Mouse (Mus musculus) urinary bladder, postnatal 25 days (tissue): ENCODE measurements around the gene Rabgef1.
A peak's percentile ranks its signal among the peaks of the same experiment; 100 is the strongest.
"Not testable (repeated sequence)": the region's sequence is repeated elsewhere in the genome, so short reads cannot be mapped to it uniquely, and the experiment has no call there.

Experiments used
- DNase-seq: peaks from one replicate; pipeline ENCODE4 v3.0.0; 2022; ENCODE audit warnings: low spot score

Rabgef1 gene

DNA sequence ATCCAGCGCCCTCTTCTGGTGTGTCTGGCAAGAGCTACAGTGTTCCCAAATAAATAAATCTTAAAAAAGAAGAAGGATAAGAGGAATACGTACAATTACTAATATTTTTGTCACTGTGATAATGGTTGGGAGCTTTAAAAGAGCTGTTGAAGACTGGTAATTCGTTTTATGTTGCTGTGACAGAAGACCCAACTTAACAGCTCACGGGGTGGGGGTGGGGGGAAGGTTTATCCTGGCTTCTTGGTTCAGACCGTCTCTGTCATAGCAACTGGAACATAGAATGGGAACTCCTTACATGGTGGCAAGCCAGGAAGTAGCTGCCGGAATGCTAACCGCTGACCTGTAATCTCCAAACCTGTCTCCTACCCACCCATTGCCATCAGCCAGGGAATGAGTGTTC, 45.2 kb downstream of the Rabgef1 start, which contains the start of gene Tmem248:
TSS of gene Tmem248 (plus strand) at position 301 of the 400 bp plus-strand sequence.
- no peak for DNase-seq

DNA sequence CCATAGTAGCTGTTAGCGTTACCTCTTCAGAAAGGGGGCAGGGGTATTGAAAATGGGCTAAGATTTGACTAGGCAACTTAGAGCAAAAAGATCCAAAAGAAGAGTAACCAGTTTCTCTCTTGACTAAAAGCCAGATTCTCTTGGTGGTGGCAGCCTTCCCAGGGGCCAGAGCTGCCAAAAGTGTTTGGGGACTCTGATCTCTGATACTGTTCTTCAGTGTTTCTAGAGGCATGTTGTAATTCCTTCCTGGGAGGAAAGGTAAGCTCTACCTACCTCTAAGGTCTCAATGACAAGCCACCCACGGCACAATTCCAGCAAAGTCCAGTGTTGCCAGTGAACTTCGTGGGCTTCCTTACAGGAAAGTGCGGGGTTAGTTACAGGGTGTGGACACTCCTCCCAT, 45.8 kb downstream of the Rabgef1 start:
- DNase-seq: no peak

DNA sequence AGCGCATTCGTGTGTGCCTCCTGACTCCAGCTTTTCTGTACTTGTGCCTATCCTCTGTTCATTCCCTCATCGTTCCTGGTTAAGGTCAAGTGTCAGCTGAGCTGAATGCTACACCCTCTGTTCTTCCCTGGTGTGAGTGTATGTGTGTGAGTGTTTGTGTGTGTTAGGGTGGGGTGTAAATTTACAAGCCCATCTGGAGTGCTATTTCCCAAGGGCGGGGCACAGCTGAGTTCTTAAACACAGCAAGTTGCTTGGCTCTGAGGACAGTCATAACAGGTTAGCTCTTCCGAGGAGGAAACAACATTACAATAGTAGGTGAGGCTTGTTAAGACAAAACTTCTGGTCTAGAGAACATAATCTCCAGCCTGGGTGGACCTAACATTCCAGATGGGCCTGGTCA, 46.7 kb downstream of the Rabgef1 start:
- no peak for DNase-seq

DNA sequence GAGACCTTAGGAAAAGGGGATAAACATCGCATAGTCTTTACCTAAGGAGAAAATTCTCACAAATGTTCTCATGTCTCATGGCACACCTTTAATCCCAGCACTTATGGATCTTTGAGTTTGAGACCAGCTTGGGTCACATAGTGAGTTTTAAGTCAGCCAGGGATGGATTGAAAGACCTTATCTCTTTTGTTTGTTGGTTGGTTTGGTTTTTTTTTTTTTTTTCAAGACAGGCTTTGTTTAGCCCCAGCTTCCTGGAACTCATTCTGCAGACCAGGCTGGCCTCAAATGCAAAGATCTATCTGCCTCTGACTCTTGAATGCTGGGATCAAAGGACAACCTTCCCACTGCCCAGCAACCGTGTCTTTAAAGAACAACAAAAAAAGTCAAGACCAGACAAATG, 49.7 kb downstream of the Rabgef1 start:
- DNase-seq: no peak

DNA sequence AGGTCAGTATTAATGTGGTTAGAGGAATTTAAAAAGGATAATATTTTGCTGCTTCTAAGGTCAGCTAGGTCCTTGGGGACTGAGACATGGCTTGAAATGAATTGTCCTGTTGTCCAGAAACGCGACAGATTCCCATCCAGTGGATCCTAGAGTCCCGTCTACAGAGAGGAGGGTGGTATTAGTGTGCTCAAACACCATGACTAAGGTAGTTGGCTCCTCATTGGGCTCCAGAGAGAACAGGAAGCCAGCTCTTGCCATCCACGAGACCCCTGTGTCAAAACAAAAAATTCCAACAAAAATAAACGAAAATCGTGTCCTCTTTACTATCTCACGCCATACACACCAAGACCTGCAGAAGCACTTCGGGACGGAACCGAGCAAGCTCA, 50.2 kb downstream of the Rabgef1 start:
- no peak for DNase-seq

DNA sequence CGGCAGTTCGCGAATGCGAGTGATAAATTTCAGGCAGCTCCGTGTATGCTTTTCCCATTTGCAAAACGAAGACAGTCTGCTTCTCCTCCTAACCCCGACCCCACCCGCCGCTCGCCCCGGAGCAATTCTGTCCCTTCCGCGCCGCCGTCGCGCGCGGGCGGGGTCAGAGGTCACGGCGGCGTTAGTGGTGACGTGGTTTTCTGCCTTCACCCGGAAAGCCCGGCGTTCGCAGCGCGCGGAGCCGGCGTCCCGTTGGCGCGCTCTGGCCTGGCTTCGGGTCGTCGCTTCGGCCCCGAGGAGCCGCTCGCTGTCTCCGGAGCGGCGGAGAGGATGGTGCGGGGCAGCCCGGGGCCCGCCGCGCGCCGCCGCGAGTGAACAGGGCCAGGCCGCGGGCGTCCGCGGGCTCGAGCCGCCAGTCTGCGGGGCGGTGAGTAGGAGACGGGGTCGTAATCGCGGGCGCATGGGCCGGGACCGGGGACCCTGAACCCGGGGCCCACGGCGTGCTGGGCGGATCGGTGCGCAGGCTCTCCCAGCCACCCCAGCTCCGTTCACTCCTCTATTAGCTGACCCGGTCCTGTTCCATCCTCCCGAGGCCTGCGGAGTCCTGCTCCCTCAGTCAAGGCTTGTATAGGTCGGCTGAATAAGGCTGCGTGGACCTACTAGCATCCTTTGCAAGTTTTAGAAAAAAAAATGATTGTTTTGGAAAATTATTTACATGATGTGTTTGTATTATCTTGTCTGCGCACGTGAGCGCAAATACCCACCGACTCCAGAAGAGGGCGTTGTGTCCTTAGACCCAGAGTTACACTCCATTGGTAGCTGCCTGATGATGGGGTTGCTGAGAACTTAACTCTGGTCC, 50.8 kb downstream of the Rabgef1 start:
- DNase-seq: peak; percentile 98

DNA sequence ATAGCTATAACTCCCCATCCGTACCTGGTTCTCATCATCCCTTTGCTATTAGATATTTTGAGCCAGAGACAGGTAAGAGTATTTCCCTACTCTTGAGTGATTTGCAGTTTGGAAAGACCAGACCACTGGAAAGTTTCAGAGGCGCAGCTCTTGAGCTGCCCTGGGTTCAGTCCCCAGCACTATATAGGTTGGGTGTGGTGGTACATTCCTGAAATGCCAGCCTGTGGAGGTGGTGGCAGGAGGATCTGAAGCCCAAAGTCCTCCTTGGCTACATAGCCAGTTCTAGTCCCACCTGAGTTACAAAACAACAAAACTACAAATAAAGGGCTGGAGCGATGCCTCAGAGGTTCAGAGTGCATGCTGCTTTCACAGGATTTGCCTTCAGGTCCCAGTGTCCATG, 55.2 kb downstream of the Rabgef1 start:
- no peak for DNase-seq

DNA sequence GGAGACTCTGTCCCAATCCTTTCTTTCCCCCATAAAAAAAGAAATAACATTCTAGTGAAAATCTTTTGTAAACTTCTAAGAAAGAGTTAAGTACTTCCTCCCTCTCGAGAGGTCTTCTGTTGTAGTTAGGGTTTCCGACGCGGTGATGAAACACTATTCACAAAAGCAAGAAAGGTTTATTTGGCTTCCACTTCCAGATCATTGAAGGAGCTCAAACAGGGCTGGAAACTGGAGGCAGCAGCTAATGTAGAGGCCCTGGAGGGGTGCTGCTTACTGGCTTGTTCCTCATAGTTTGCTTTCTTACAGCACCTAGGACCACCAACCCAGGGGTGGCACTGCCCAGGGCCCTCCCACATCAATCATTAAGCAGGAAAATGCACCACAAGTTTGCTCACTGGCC, 56.5 kb downstream of the Rabgef1 start:
- DNase-seq: no peak

DNA sequence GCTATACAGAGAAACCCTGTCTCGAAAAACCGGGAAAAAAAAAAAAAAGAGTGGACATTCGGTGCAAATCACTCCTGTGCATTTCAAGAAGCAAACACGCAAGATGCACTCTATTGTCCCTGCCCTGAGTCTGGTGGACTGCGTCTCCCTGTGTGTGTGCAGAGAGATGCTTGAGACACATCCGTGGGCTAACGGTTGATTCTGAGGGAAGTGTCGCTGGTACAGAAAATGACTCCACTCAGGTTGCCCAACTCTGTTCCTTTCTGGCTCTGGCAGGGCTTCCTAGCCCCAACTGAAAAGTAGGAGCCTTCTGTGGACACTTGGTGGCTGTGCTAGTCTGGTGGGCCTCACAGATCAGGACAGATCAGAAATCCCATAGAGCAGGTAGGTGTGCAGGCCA, 64.7 kb downstream of the Rabgef1 start:
- DNase-seq: no peak

DNA sequence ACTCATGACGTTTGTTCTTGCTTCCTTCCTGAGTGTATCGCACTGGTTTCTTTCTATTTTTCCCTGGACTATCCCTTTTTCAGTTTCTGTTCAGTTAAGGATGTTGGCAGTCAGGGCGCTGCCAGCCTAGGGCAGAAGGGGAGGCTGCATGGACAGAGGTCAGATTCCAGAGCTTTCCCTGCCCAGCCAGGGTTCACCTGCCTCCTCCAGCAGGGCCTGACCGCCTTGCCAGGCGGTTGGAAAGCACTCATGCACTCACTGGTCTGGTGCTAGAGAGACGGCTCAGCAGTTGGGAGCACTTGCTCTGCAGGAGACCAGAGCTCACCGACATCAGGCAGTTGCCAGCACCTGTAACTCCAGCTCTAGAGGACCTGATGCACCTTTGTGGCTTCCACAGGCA, 67.6 kb downstream of the Rabgef1 start:
- no peak for DNase-seq

DNA sequence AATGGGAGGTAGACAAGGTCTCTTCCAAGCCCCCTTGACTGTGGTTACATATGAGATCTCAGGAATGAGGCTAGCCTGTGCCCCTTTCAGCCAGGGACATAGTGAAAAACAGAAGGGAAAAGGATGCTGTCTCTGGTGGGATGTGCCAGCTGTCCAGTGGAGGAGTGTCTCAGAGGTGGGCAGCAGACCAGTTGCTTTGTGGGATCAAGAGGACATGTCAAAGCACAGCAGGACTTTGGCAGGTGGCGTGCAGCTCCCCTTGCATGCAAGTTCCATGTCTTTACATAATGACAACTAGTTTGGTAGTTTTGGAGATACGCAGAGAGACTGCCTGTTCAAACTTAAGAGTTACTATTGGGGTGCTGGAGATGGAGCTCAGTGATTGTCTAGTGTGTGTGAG, 68.3 kb downstream of the Rabgef1 start:
- no peak for DNase-seq

DNA sequence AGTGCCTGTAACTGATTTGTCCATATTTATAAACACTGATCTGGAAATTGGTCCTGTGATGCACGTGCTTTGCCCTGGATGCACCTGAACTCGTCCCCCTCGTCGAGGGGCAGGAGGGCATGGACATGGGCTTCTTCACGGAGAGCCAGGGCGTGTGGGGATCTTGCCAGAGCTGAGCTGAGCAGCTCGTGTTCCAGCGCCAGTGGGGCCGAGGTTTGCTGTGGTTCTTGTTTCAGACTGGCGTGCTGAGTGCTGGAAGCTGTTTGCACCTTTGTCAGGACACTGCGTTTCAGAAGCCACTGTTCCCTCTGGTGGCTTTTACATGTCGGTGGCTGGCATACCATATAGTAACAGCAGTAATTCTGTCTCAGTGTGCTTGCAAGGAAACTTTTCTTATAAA, 69.8 kb downstream of the Rabgef1 start:
- DNase-seq: no peak

DNA sequence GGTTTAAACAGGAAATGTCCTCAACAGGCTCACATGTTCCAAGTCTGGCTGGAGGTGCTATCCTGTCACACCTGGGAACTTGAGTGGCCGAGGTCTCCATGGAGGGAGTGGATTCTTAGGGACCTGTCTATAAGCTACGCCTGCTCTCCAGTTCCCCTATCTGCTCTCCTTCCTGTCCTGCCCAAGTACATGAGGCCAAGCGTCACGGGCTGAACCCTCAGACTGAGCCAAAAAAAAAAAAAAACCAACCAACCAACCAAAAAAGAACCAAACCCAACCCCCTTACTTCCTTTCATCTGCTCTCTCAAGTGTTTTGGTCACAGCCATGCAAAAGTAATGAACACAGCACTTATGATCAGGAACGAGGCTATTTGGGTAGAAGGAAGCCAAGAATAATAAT, 76.2 kb downstream of the Rabgef1 start:
- no peak for DNase-seq

DNA sequence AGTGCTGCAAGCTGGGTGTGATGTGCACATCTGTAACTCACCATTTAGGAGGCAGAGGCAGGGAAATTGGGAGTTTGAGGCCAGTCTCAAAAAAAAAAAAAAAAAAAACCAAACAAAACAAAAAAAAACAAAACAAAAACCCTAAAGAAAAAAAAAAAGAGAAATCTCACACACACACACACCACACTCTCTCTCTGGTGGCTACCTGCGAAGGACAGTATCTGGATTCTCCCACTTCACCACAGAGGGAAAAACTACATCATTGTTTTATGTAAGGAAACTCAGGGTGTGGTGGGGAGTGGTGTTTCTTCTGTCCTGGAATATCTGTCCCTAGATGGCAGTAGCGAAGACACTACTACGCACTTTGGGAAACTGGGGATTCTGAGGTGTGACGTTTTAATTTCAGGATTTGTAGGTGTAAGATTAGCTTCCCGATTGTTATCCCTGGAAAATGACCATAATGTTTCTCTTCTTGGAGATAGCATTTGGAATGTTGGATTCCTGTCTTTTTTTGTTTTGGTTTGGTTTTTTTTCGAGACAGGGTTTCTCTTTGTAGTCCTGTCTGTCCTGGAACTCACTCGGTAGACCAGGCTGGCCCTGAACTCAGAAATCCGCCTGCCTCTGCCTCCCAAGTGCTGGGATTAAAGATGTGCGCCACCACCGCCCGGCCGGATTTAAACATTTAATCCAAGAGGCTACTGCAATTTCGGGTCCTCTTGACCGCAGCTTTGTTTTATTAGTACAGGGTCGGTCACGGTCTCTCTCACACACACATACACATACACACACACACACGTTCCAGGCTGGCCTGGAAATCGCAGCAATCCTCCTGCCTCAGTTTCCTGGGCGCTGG, 82.8 kb downstream of the Rabgef1 start:
- DNase-seq: peak; percentile 20

DNA sequence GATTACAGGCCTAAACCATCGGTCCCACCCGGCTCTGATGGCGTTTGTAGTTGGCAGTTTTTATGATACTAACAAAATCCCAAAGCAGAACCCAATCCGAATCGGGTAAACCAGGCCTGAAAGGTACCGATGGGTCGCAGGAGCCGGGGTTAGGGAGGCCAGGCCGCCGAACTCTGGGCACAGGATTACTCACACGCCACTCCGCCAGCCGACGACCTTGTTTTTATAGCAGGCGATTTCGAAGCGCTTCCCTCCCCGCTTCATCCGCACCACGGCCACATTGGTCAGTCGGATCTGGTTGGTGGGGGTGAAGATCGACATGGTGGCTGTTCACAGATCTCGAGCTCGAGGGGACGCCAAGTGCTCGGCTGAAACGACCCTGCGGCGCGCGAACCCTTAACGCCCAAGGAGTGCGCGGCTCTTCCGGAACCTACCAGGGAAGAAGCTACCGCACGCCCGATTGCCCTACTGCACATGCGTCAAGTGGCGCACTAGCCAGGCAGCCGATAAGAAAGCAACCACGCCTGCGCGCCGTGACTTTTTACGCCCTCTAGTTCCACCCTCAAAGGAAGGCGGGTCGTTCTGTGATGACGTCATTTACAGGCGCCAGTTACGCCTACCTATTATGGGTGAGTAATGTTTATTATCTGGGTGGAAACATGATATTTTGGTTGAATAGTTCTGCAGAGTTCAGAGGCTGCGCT, 83.6 kb downstream of the Rabgef1 start, which contains the start of the genes Sbds and Tyw1:
TSS of gene Sbds (minus strand) at position 514 of the 704 bp plus-strand sequence.
TSS of gene Tyw1 (plus strand) at position 603 of the 704 bp plus-strand sequence.
- peak; percentile 94 for DNase-seq

DNA sequence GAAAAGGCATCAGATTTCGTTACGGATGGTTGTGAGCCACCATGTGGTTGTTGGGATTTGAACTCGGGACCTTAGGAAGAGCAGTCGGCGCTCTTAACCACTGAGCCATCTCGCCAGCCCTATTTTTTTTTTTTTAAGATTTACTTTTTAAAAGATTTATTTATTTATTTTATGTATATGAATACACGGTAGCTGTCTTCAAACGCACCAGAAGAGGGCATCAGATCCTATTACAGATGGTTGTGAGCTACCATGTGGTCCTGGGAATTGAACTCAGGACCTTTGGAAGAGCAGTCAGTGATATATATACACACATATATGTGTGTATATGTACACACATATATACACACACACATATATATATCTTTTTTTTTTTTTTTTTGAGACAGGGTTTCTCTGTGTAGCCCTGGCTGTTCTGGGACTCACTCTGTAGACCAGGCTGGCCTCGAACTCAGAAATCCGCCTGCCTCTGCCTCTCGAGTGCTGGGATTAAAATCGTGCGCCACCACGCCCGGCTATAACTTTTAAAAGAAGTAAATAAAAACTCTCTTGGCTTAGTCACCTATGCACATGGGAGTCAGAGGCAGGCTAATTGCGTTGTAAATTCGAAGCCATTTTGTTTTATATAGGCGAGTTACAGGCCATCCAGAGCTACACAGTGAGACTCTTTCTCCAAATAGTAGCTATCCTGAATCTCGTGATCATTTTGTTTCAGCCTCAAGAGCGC, 84.4 kb downstream of the Rabgef1 start:
- not testable (repeated sequence) for DNase-seq

DNA sequence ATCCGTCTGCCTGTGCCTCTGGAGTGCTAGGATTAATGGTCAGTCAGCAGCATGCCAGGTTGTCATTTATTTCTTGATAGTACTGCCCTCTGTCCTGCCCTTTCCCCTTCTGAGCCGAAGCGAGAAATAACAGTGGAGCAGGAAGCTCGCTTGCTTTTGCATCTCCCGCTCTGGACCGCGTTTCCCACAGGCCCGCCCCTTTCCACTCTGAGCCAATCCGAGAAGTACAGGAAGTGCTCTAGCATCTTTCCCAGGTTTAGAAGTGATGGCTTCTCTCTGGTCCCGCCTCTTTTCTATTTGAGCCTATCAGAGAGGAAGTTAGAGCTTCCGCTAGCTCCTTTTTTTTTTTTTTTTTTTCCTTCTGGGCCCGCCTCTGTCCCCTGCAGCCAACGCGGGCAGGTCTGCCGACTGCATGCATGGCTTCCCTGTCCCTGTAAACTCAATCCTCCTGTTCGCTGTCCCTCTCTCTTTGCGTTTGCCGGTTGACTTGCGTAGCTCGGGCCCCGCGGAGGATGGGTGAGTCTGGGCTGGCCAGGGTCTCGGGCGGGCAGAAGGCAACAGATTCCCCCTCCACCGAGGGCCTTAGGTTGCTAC, 85.2 kb downstream of the Rabgef1 start:
- peak; percentile 83 for DNase-seq

DNA sequence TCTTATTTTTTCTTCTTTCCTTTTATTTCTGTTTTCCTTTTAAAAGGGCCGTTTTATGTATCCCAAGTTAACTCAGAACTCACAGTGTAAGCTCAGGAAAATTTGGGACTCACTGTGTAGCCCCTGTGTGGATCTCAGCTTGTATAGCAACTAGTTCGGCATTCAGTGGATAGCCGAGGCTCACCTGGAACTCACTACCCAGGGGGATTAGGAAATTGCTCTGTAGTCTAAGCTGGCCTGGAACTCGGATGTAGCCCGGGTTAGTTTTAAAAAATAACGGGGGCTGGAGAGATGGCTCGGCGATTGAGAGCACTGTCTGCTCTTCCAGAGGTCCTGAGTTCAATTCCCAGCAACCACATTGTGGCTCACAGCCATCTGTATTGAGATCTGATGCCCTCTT, 85.7 kb downstream of the Rabgef1 start:
- no peak for DNase-seq

DNA sequence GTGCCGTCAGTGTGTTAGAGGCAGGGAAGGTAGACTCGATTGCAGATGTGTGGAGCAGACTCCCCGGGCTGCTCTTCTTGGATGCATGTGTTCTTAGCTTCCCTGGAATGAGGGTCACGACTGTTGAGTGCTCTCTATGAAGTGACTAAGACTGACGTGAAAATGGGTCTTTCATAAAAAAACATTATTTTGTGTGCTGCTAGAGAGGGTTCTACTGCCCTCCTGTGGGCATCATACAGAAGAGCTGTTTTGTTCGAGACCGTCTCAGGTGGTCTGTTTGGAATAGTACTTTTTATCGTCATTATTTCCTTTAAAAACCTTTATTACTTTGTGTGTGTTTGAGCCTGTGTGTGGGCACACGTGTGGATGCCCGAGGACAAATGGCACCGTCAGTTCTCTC, 91.9 kb downstream of the Rabgef1 start:
- DNase-seq: no peak
